Mouse (Mus musculus) lung, embryonic 15.5 days (tissue): ENCODE measurements around the gene Eps8l3. TPM values are rescaled to one million over a fixed set of nuclear protein-coding genes. Genes with fewer than 3 reads are reported as not detected.
A peak's percentile ranks its signal among the peaks of the same experiment; 100 is the strongest.

ENCODE experiments used
- ATAC-seq: fragments of 200-750 bp; cut with Nextera tagmentation; 2 replicates; pipeline ENCODE4 v1.8.0; 2017; ENCODE audit warnings: moderate number of reproducible peaks, borderline replicate concordance; ENCODE audit not compliant: low FRiP score, low TSS enrichment; ENCODE audit errors: extremely low read depth
- H3K27ac ChIP-seq: fragments of 300-500 bp; sonication (generic); 2 replicates; pipeline ENCODE4 v1.5.1; 2015; ENCODE audit warnings: moderate library complexity, mild to moderate bottlenecking, inconsistent platforms
- H3K27me3 ChIP-seq: fragments of 300-500 bp; sonication (generic); 2 replicates; pipeline ENCODE4 v1.6.1; 2015; ENCODE audit warnings: inconsistent platforms
- H3K36me3 ChIP-seq: fragments of 300-500 bp; sonication (generic); 2 replicates; pipeline ENCODE4 v1.6.1; 2015; ENCODE audit warnings: inconsistent platforms
- H3K4me1 ChIP-seq: fragments of 300-500 bp; sonication (generic); 2 replicates; pipeline ENCODE4 v1.6.1; 2015; ENCODE audit warnings: inconsistent platforms
- H3K4me2 ChIP-seq: fragments of 300-500 bp; sonication (generic); 2 replicates; pipeline ENCODE4 v1.6.1; 2015; ENCODE audit warnings: inconsistent platforms, mild to moderate bottlenecking, moderate library complexity
- H3K4me3 ChIP-seq: fragments of 300-500 bp; sonication (generic); 2 replicates; pipeline ENCODE4 v1.5.1; 2015; ENCODE audit warnings: mild to moderate bottlenecking, inconsistent platforms
- H3K9ac ChIP-seq: fragments of 300-500 bp; sonication (generic); 2 replicates; pipeline ENCODE4 v1.6.1; 2015; ENCODE audit warnings: inconsistent platforms
- H3K9me3 ChIP-seq: fragments of 300-500 bp; sonication (generic); 2 replicates; pipeline ENCODE4 v1.6.1; 2016; ENCODE audit warnings: inconsistent platforms
- WGBS: fragments of 180-500 bp; shearing (Covaris S2); methylation state at CpG from one replicate; pipeline ENCODE4 v1.1.7; 2015; 5-methylcytosine and 5-hydroxymethylcytosine counted together
- polyA plus RNA-seq: library from polyadenylated mRNA; unstranded; fragments of >200 nt; fragmentation: Nextera tagmentation; extraction: Ambion mirVana; gene quantifications from 2 replicates; pipeline ENCODE4 v1.2.1, GENCODE M21; 2015

Eps8l3 gene
- polyA plus RNA-seq, 1 experiment from 2014 or later, result not detected

GRCm38 (mm10) chr3:107931670-107932069 lies 54.6 kb downstream of the Eps8l3 start, which contains the start of gene Gstm7:
TSS of gene Gstm7 (minus strand) at chr3:107931817.
- no peak within 1 kb of the TSS for H3K9ac ChIP-seq
- H3K4me3 ChIP-seq, result peak within 1 kb of the TSS; percentile 31
- H3K9me3 ChIP-seq, result no peaks in the 10 kb centered on the region
- H3K36me3 ChIP-seq, result no peaks in the 10 kb centered on the region
- peak; percentile 96 for ATAC-seq
- H3K27me3 ChIP-seq, result no peaks in the 10 kb centered on the region
- H3K27ac ChIP-seq, result peak within 1 kb of the TSS; percentile 56
- H3K4me1 ChIP-seq, result peaks cover 22% of the 10 kb centered on the region
- peak within 1 kb of the TSS; percentile 59 for H3K4me2 ChIP-seq
- WGBS, result 5% methylated on average over 10 of the region's 10 CpGs

GRCm38 (mm10) chr3:107932128-107932527 lies 55.1 kb downstream of the Eps8l3 start:
- ATAC-seq, result no peak
- peaks cover 22% of the 10 kb centered on the region for H3K4me1 ChIP-seq
- H3K9ac ChIP-seq, result no peak overlapping the region
- no peaks in the 10 kb centered on the region for H3K36me3 ChIP-seq
- no peaks in the 10 kb centered on the region for H3K9me3 ChIP-seq
- H3K27ac ChIP-seq, result no peak overlapping the region
- no peak overlapping the region for H3K4me3 ChIP-seq
- H3K4me2 ChIP-seq, result no peak overlapping the region
- WGBS, result 52% methylated on average over 6 of the region's 6 CpGs
- H3K27me3 ChIP-seq, result no peaks in the 10 kb centered on the region

- no peak for ATAC-seq
- Histone ChIP-seq H3K27ac (no peak overlapping the region), H3K4me3 (no peak overlapping the region), H3K4me2 (no peak overlapping the region), H3K36me3 (no peaks in the 10 kb centered on the region), H3K4me1 (peaks cover 14% of the 10 kb centered on the region; the same call in 1 of the 2 replicates), H3K27me3 (no peaks in the 10 kb centered on the region), H3K9ac (no peak overlapping the region), H3K9me3 (no peaks in the 10 kb centered on the region)
- 46% methylated on average over 3 of the region's 3 CpGs for WGBS
These were observed 58.2 kb downstream of the Eps8l3 start for GRCm38 (mm10) chr3:107935268-107935667.

GRCm38 (mm10) chr3:107935888-107936287 lies 58.9 kb downstream of the Eps8l3 start:
- Histone ChIP-seq H3K27ac (no peak overlapping the region), H3K9ac (no peak overlapping the region), H3K4me1 (peaks cover 13% of the 10 kb centered on the region; the same call in 1 of the 2 replicates), H3K36me3 (no peaks in the 10 kb centered on the region), H3K4me3 (no peak overlapping the region), H3K27me3 (no peaks in the 10 kb centered on the region), H3K9me3 (no peaks in the 10 kb centered on the region), H3K4me2 (no peak overlapping the region)
- 48% methylated on average over 3 of the region's 3 CpGs for WGBS
- ATAC-seq, result no peak

- no peak overlapping the region for H3K4me3 ChIP-seq
- H3K4me2 ChIP-seq, result no peak overlapping the region
- H3K27ac ChIP-seq, result no peak overlapping the region
- H3K4me1 ChIP-seq, result peaks cover 3% of the 10 kb centered on the region; the same call in 1 of the 2 replicates
- no peaks in the 10 kb centered on the region for H3K9me3 ChIP-seq
- ATAC-seq, result peak; percentile 53
- 37% methylated on average over 3 of the region's 3 CpGs for WGBS
- H3K27me3 ChIP-seq, result no peaks in the 10 kb centered on the region
- no peaks in the 10 kb centered on the region for H3K36me3 ChIP-seq
- H3K9ac ChIP-seq, result no peak overlapping the region
These were observed 62.4 kb downstream of the Eps8l3 start for GRCm38 (mm10) chr3:107939403-107939802.

GRCm38 (mm10) chr3:107939830-107940229 lies 62.8 kb downstream of the Eps8l3 start:
- Histone ChIP-seq H3K4me1 (peaks cover 3% of the 10 kb centered on the region; the same call in 1 of the 2 replicates), H3K4me2 (no peak overlapping the region), H3K27me3 (no peaks in the 10 kb centered on the region), H3K9me3 (no peaks in the 10 kb centered on the region), H3K9ac (no peak overlapping the region), H3K4me3 (no peak overlapping the region), H3K27ac (no peak overlapping the region), H3K36me3 (no peaks in the 10 kb centered on the region)
- ATAC-seq, result no peak
- WGBS, result 57% methylated on average over 4 of the region's 4 CpGs

- H3K36me3 ChIP-seq, result no peaks in the 10 kb centered on the region
- WGBS, result 52% methylated on average over 7 of the region's 7 CpGs
These were observed 63.5 kb downstream of the Eps8l3 start for GRCm38 (mm10) chr3:107940524-107940923.

GRCm38 (mm10) chr3:107941261-107941660 lies 64.2 kb downstream of the Eps8l3 start:
- H3K4me3 ChIP-seq, result no peak overlapping the region
- no peak for ATAC-seq

More at GRCm38 (mm10) chr3:107940524-107940923, 63.5 kb downstream of the Eps8l3 start:
- Histone ChIP-seq H3K4me3 (no peak overlapping the region), H3K4me2 (no peak overlapping the region), H3K4me1 (peaks cover 3% of the 10 kb centered on the region; the same call in 1 of the 2 replicates), H3K27ac (no peak overlapping the region), H3K27me3 (no peaks in the 10 kb centered on the region), H3K9me3 (no peaks in the 10 kb centered on the region), H3K9ac (no peak overlapping the region)
- ATAC-seq, result no peak

More at GRCm38 (mm10) chr3:107941261-107941660, 64.2 kb downstream of the Eps8l3 start:
- 78% methylated on average over 4 of the region's 4 CpGs for WGBS
- H3K36me3 ChIP-seq, result no peaks in the 10 kb centered on the region
- H3K9me3 ChIP-seq, result no peaks in the 10 kb centered on the region
- no peaks in the 10 kb centered on the region for H3K27me3 ChIP-seq
- H3K4me2 ChIP-seq, result no peak overlapping the region
- H3K27ac ChIP-seq, result no peak overlapping the region
- no peak overlapping the region for H3K9ac ChIP-seq
- peaks cover 3% of the 10 kb centered on the region; the same call in 1 of the 2 replicates for H3K4me1 ChIP-seq

Other genes starting within 250 kb of the Eps8l3 start
- gene Gm10961, start 245.9 kb upstream of the Eps8l3 start, polyA plus RNA-seq, result not detected in 2 replicates
- gene Strip1, start 245.5 kb upstream of the Eps8l3 start, polyA plus RNA-seq, result 46.7 and 47.0 TPM in 2 replicates
- 83.3 and 88.4 TPM in 2 replicates for gene Ahcyl1, start 180.7 kb upstream of the Eps8l3 start, polyA plus RNA-seq
- gene Csf1, start 116.8 kb upstream of the Eps8l3 start, polyA plus RNA-seq, result 9.0 and 10.3 TPM in 2 replicates
- gene Gstm5, start 18.6 kb downstream of the Eps8l3 start, polyA plus RNA-seq, result 116 and 127 TPM in 2 replicates
- gene Gstm7, start 54.6 kb downstream of the Eps8l3 start, polyA plus RNA-seq, result 12.2 and 12.7 TPM in 2 replicates
- 3.2 and 4.9 TPM in 2 replicates for gene Gstm6, start 66.5 kb downstream of the Eps8l3 start, polyA plus RNA-seq
- gene Gstm3, start 92.1 kb downstream of the Eps8l3 start, polyA plus RNA-seq, result 0.13 and 0.22 TPM in 2 replicates
- gene Gstm2, start 109.2 kb downstream of the Eps8l3 start, polyA plus RNA-seq, result 138 and 145 TPM in 2 replicates
- 62.7 and 66.4 TPM in 2 replicates for gene Gstm1, start 140.7 kb downstream of the Eps8l3 start, polyA plus RNA-seq
- 16.7 TPM in 2 replicates for gene Gstm4, start 167.7 kb downstream of the Eps8l3 start, polyA plus RNA-seq
- gene Ampd2, start 209.4 kb downstream of the Eps8l3 start, polyA plus RNA-seq, result 38.1 and 38.4 TPM in 2 replicates
- gene Gnat2, start 215.6 kb downstream of the Eps8l3 start, polyA plus RNA-seq, result 0.48 and 0.96 TPM in 2 replicates